Mouse (Mus musculus) urinary bladder, postnatal 0 days (tissue): ENCODE measurements around the gene Ctso. TPM values are rescaled to one million over a fixed set of nuclear protein-coding genes. Genes with fewer than 3 reads are reported as not detected.

Experiments
- polyA plus RNA-seq: library from polyadenylated mRNA; unstranded; fragments of >200 nt; fragmentation: Nextera tagmentation; extraction: Ambion mirVana; gene quantifications from 2 replicates; pipeline ENCODE4 v1.2.1, GENCODE M21; 2015

Gene Ctso
- 17.7 and 17.8 TPM in 2 replicates for polyA plus RNA-seq

GRCm38 (mm10) chr3:81932141-81933101 lies at the start of gene Ctso:
TSS of gene Ctso (plus strand) at chr3:81932601.

GRCm38 (mm10) chr3:81976102-81976501 lies 43.7 kb downstream of the Ctso start, which contains the start of gene Tdo2:
TSS of gene Tdo2 (minus strand) at chr3:81976202.

GRCm38 (mm10) chr3:81981990-81982389 lies 49.6 kb downstream of the Ctso start, which contains the start of gene Asic5:
TSS of gene Asic5 (plus strand) at chr3:81982290.

Other genes with a start within 250 kb of the Ctso start
- 0.07 TPM in 2 replicates for gene Tdo2, start 43.6 kb downstream of the Ctso start, polyA plus RNA-seq
- gene Asic5, start 49.7 kb downstream of the Ctso start, polyA plus RNA-seq, result not detected in 2 replicates
- gene Gucy1b1, start 142.1 kb downstream of the Ctso start, polyA plus RNA-seq, result 13.9 and 15.1 TPM in 2 replicates
- 14.7 and 17.7 TPM in 2 replicates for gene Gucy1a1, start 213.2 kb downstream of the Ctso start, polyA plus RNA-seq